Mouse (Mus musculus): ENCODE measurements around the gene Fam32a.

- TF ChIP-seq POLR2A (IDR thresholded peaks at IDR 0.05; ENCODE audit: low read depth, low read length) (no peak), CTCF (IDR thresholded peaks at IDR 0.05; ENCODE audit: borderline replicate concordance, insufficient read depth, low read length) (no peak)
Measured at GRCm38 (mm10) chr8:72262756-72263155, 43.2 kb downstream of the Fam32a start.
